Mouse (Mus musculus) testis, adult 2 months (tissue): ENCODE data around the gene Ghdc. TPM values are rescaled to one million over a fixed set of nuclear protein-coding genes. Genes with fewer than 3 reads are reported as not detected.

Experiments used
- H3K27ac ChIP-seq: fragments of 200-500 bp; 2 replicates; pipeline ENCODE4 v1.5.1; 2012; ENCODE audit warnings: low read depth, low read length; ENCODE audit not compliant: control insufficient read depth, insufficient read depth
- H3K27me3 ChIP-seq: fragments of 200-500 bp; 2 replicates; pipeline ENCODE4 v1.6.1; 2012; ENCODE audit warnings: mild to moderate bottlenecking, low read length, moderate library complexity; ENCODE audit not compliant: control insufficient read depth, insufficient read depth
- H3K36me3 ChIP-seq: fragments of 200-500 bp; 2 replicates; pipeline ENCODE4 v1.6.1; 2012; ENCODE audit warnings: mild to moderate bottlenecking, low read length; ENCODE audit not compliant: control insufficient read depth, insufficient read depth
- H3K4me1 ChIP-seq: fragments of 200-500 bp; 2 replicates; pipeline ENCODE4 v1.6.1; 2012; ENCODE audit warnings: low read length; ENCODE audit not compliant: control insufficient read depth, insufficient read depth
- H3K4me3 ChIP-seq: fragments of 200-500 bp; 2 replicates; pipeline ENCODE4 v1.5.1; 2012; ENCODE audit warnings: low read depth, mild to moderate bottlenecking, low read length, moderate library complexity, mixed read lengths; ENCODE audit not compliant: control insufficient read depth
- CTCF ChIP-seq: fragments of 200-500 bp; IDR thresholded peaks from 2 replicates; pipeline ENCODE4 v1.5.1; 2012; ENCODE audit warnings: low read depth, mild to moderate bottlenecking, inconsistent platforms, low read length, moderate library complexity; ENCODE audit not compliant: control insufficient read depth, insufficient read depth, insufficient replicate concordance
- POLR2A ChIP-seq: fragments of 200-500 bp; IDR thresholded peaks from 2 replicates; pipeline ENCODE4 v1.6.1; 2012; ENCODE audit warnings: low read depth, mild to moderate bottlenecking, inconsistent platforms, low read length, moderate library complexity; ENCODE audit not compliant: control insufficient read depth
- polyA plus RNA-seq: library from polyadenylated mRNA; depleted of rRNA; stranded (reverse); fragments of >200 nt; gene quantifications from 2 replicates; pipeline ENCODE4 v1.2.3, GENCODE M21; 2012

Ghdc gene
- polyA plus RNA-seq, 1 experiment = 1.3 TPM

GRCm38 (mm10) chr11:100735134-100735865 lies 35.5 kb downstream of the Ghdc start:
- peaks cover 16% of the 10 kb centered on the region for H3K4me1 ChIP-seq
- TF ChIP-seq POLR2A (no peak), CTCF (no peak)
- H3K4me3 ChIP-seq = no peak overlapping the region
- H3K36me3 ChIP-seq = no peaks in the 10 kb centered on the region; the same call in 1 of the 2 replicates
- no peak overlapping the region for H3K27ac ChIP-seq
- H3K27me3 ChIP-seq = no peaks in the 10 kb centered on the region

GRCm38 (mm10) chr11:100730477-100731205 lies 40.1 kb downstream of the Ghdc start:
- no peak overlapping the region for H3K4me3 ChIP-seq
- no peaks in the 10 kb centered on the region; the same call in 1 of the 2 replicates for H3K36me3 ChIP-seq
- peaks cover 2% of the 10 kb centered on the region; the same call in 1 of the 2 replicates for H3K4me1 ChIP-seq
- TF ChIP-seq POLR2A = no peak
- TF ChIP-seq CTCF = no peak
- H3K27ac ChIP-seq = no peak overlapping the region
- no peaks in the 10 kb centered on the region for H3K27me3 ChIP-seq

GRCm38 (mm10) chr11:100729976-100730375 lies 40.8 kb downstream of the Ghdc start:
- Histone ChIP-seq H3K4me3 (no peak overlapping the region), H3K27me3 (no peaks in the 10 kb centered on the region), H3K4me1 (peaks cover 2% of the 10 kb centered on the region; the same call in 1 of the 2 replicates), H3K36me3 (no peaks in the 10 kb centered on the region; the same call in 1 of the 2 replicates), H3K27ac (no peak overlapping the region)
- TF ChIP-seq POLR2A = no peak
- no peak for TF ChIP-seq CTCF

GRCm38 (mm10) chr11:100728601-100729000 lies 42.2 kb downstream of the Ghdc start:
- no peak overlapping the region for H3K4me3 ChIP-seq
- H3K4me1 ChIP-seq = 0 out of 2 replicates have a peak, but pooled peaks cover 2% of the 10 kb centered on the region
- no peak for TF ChIP-seq POLR2A
- no peak for TF ChIP-seq CTCF
- H3K36me3 ChIP-seq = no peaks in the 10 kb centered on the region; the same call in 1 of the 2 replicates
- H3K27ac ChIP-seq = no peak overlapping the region
- no peaks in the 10 kb centered on the region for H3K27me3 ChIP-seq

GRCm38 (mm10) chr11:100727201-100727600 lies 43.6 kb downstream of the Ghdc start:
- no peak for TF ChIP-seq POLR2A
- TF ChIP-seq CTCF = no peak
- no peaks in the 10 kb centered on the region for H3K36me3 ChIP-seq
- H3K27me3 ChIP-seq = no peaks in the 10 kb centered on the region

GRCm38 (mm10) chr11:100724919-100725512 lies 45.7 kb downstream of the Ghdc start:
- no peak for TF ChIP-seq CTCF
- TF ChIP-seq POLR2A = no peak

More at GRCm38 (mm10) chr11:100727201-100727600, 43.6 kb downstream of the Ghdc start:
- no peak overlapping the region for H3K4me3 ChIP-seq
- no peak overlapping the region for H3K27ac ChIP-seq
- H3K4me1 ChIP-seq = 0 out of 2 replicates have a peak, but pooled peaks cover 2% of the 10 kb centered on the region

GRCm38 (mm10) chr11:100722493-100723028 lies 48.2 kb downstream of the Ghdc start:
- Histone ChIP-seq H3K36me3 (no peaks in the 10 kb centered on the region), H3K27me3 (no peaks in the 10 kb centered on the region), H3K27ac (peak overlapping the region; percentile 42; the same call in 1 of the 2 replicates), H3K4me1 (peaks cover 4% of the 10 kb centered on the region; the same call in 1 of the 2 replicates), H3K4me3 (no peak overlapping the region)
- TF ChIP-seq POLR2A (no peak), CTCF (no peak)

More at GRCm38 (mm10) chr11:100724919-100725512, 45.7 kb downstream of the Ghdc start:
- Histone ChIP-seq H3K36me3 (no peaks in the 10 kb centered on the region), H3K4me3 (no peak overlapping the region), H3K27me3 (no peaks in the 10 kb centered on the region), H3K27ac (peak overlapping the region; percentile 52), H3K4me1 (peaks cover 4% of the 10 kb centered on the region; the same call in 1 of the 2 replicates)
